Mouse (Mus musculus) cortical plate, adult 2 months (tissue): Measurements from ENCODE around the gene Ankrd39. TPM values are rescaled to one million over a fixed set of nuclear protein-coding genes. Genes with fewer than 3 reads are reported as not detected.

Source experiments
- H3K27ac ChIP-seq: fragments of 200-500 bp; 2 replicates; pipeline ENCODE4 v1.5.1; 2012; ENCODE audit warnings: low read length, control low read depth, inconsistent platforms; ENCODE audit not compliant: insufficient read depth
- H3K4me1 ChIP-seq: fragments of 200-500 bp; 2 replicates; pipeline ENCODE4 v1.6.1; 2011; ENCODE audit warnings: low read length; ENCODE audit not compliant: control insufficient read depth, insufficient read depth
- H3K4me3 ChIP-seq: fragments of 200-500 bp; 2 replicates; pipeline ENCODE4 v1.5.1; 2011; ENCODE audit warnings: mild to moderate bottlenecking, low read length, control low read depth; ENCODE audit not compliant: insufficient read depth
- CTCF ChIP-seq: fragments of 200-500 bp; IDR thresholded peaks from 2 replicates; pipeline ENCODE4 v1.5.1; 2011; ENCODE audit warnings: mild to moderate bottlenecking, control low read depth, low read length; ENCODE audit not compliant: insufficient read depth; ENCODE audit errors: extremely low read depth
- POLR2A ChIP-seq: fragments of 200-500 bp; IDR thresholded peaks from 2 replicates; pipeline ENCODE4 v1.6.1; 2011; ENCODE audit warnings: mild to moderate bottlenecking, low read length, control low read depth; ENCODE audit not compliant: insufficient read depth; ENCODE audit errors: extremely low read depth
- polyA plus RNA-seq: library from polyadenylated mRNA; depleted of rRNA; stranded (reverse); fragments of >200 nt; gene quantifications from 2 replicates; pipeline ENCODE4 v1.2.3, GENCODE M21; 2012

Gene Ankrd39
- polyA plus RNA-seq, 1 experiment, result 20.0 TPM

- Histone ChIP-seq H3K27ac (no peak overlapping the region), H3K4me1 (peaks cover 3% of the 10 kb centered on the region; the same call in 1 of the 2 replicates), H3K4me3 (no peak overlapping the region)
- TF ChIP-seq POLR2A (no peak), CTCF (no peak)
Observed at GRCm38 (mm10) chr1:36563197-36563596, 16.0 kb upstream of the Ankrd39 start.

GRCm38 (mm10) chr1:36562388-36562787 lies 15.1 kb upstream of the Ankrd39 start:
- Histone ChIP-seq H3K27ac (no peak overlapping the region), H3K4me1 (peaks cover 3% of the 10 kb centered on the region; the same call in 1 of the 2 replicates), H3K4me3 (no peak overlapping the region)
- no peak for TF ChIP-seq POLR2A
- no peak for TF ChIP-seq CTCF

- TF ChIP-seq POLR2A (no peak), CTCF (no peak)
- no peak overlapping the region for H3K4me3 ChIP-seq
- H3K27ac ChIP-seq, result no peak overlapping the region
- no peaks in the 10 kb centered on the region for H3K4me1 ChIP-seq
Observed at GRCm38 (mm10) chr1:36560903-36561302, 13.7 kb upstream of the Ankrd39 start.

GRCm38 (mm10) chr1:36559888-36560287 lies 12.6 kb upstream of the Ankrd39 start:
- no peak overlapping the region for H3K4me3 ChIP-seq
- TF ChIP-seq POLR2A (no peak), CTCF (no peak)
- H3K27ac ChIP-seq, result no peak overlapping the region
- peaks cover 4% of the 10 kb centered on the region; the same call in 1 of the 2 replicates for H3K4me1 ChIP-seq

- Histone ChIP-seq H3K27ac (no peak overlapping the region), H3K4me1 (peaks cover 4% of the 10 kb centered on the region; the same call in 1 of the 2 replicates), H3K4me3 (no peak overlapping the region)
- TF ChIP-seq POLR2A (no peak), CTCF (no peak)
Observed at GRCm38 (mm10) chr1:36559256-36559655, 12.0 kb upstream of the Ankrd39 start.

- peak within 1 kb of the TSS; percentile 73 for H3K4me3 ChIP-seq
- peak within 1 kb of the TSS; percentile 67 for H3K27ac ChIP-seq
- H3K4me1 ChIP-seq, result peaks cover 4% of the 10 kb centered on the region; the same call in 1 of the 2 replicates
- TF ChIP-seq POLR2A, result peak; percentile 16; the same call in 1 of the 2 replicates
- TF ChIP-seq CTCF, result no peak
Observed at GRCm38 (mm10) chr1:36558031-36558993, 11.1 kb upstream of the Ankrd39 start, which contains the start of gene Sema4c. Sema4c (minus strand) TSS chr1:36558349.

GRCm38 (mm10) chr1:36557457-36558011 lies 10.3 kb upstream of the Ankrd39 start:
- Histone ChIP-seq H3K4me3 (peak overlapping the region; percentile 73), H3K27ac (peak overlapping the region; percentile 67), H3K4me1 (peaks cover 4% of the 10 kb centered on the region; the same call in 1 of the 2 replicates)
- no peak for TF ChIP-seq CTCF
- no peak for TF ChIP-seq POLR2A

GRCm38 (mm10) chr1:36556553-36557456 lies 9.6 kb upstream of the Ankrd39 start:
- peaks cover 4% of the 10 kb centered on the region; the same call in 1 of the 2 replicates for H3K4me1 ChIP-seq
- peak overlapping the region; percentile 73 for H3K4me3 ChIP-seq
- TF ChIP-seq POLR2A (peak; percentile 76), CTCF (peak; percentile 56)
- peak overlapping the region; percentile 67 for H3K27ac ChIP-seq
